Mouse (Mus musculus): Measurements from ENCODE around the gene Serhl. TPM values are rescaled to one million over a fixed set of nuclear protein-coding genes. Genes with fewer than 3 reads are reported as not detected.

Gene Serhl
- total and polyA plus RNA-seq, 3 experiments: 52.0 to 123 (median 59.5) TPM

GRCm38 (mm10) chr15:83088495-83089428, 544 bp upstream of the Serhl start:
- H3K4me3 ChIP-seq (replicated peaks in 1 of 3; ENCODE audit: low read depth in 2 of 3, low read length in 2 of 3, poor library complexity in 1 of 3): peak overlapping the region in 1 of 3 experiments; percentile 9
- H3K27ac ChIP-seq (ENCODE audit: insufficient read depth, low read depth): no peak overlapping the region
- dilution Hi-C loops (cut with MboI; ENCODE audit: extremely low pct_ligation_motif_present, extremely low pct_unique_long_range_greater_than_20kb, low sequenced_read_pairs): no loop called here
- H3K4me2 ChIP-seq (ENCODE audit: insufficient read depth, low read depth, poor library complexity, severe bottlenecking): peak overlapping the region; percentile 75; the same call in 1 of the 2 replicates
- in situ Hi-C loops (cut with MboI; ENCODE audit: low pct_ligation_motif_present, low pct_unique_long_range_greater_than_20kb, low sequenced_read_pairs): loop anchor here (25.0 kb wide), 1 partner anchor 826 kb away; the partner anchor contains the start of genes 1500009C09Rik and Sept3
- H3K4me1 ChIP-seq (ENCODE audit: control insufficient read depth in 1 of 2, insufficient read depth in 2 of 2): peaks cover 12 to 49% of the 10 kb centered on the region in 2 experiments
- 0 out of 2 replicates have a peak overlapping the region, but pooled peaks have one; percentile 16 for H3K9ac ChIP-seq (ENCODE audit: insufficient read depth, low read depth)
- H3K27me3 ChIP-seq (replicated peaks): no peaks in the 10 kb centered on the region
- no peaks in the 10 kb centered on the region for H3K9me3 ChIP-seq (replicated peaks; ENCODE audit: low read length)
- no peak for TF ChIP-seq ELF1 (IDR thresholded peaks at IDR 0.05; ENCODE audit: low read depth, low read length)
- peak; percentile 49 for TF ChIP-seq ETS1 (conservative IDR thresholded peaks at IDR 0.05; ENCODE audit: low read depth, low read length)
- peak; percentile 66 for TF ChIP-seq ZNF384 (IDR thresholded peaks at IDR 0.05; ENCODE audit: low read depth, low read length)
- peak; percentile 65; the same call in 1 of the 2 replicates for TF ChIP-seq MEF2A (IDR thresholded peaks at IDR 0.05; ENCODE audit: borderline replicate concordance, low read depth, low read length)
- TF ChIP-seq MAZ (IDR thresholded peaks at IDR 0.05; ENCODE audit: low read depth, low read length): peak; percentile 30; the same call in 1 of the 2 replicates
- TF ChIP-seq BHLHE40 (IDR thresholded peaks at IDR 0.05; ENCODE audit: low read depth, low read length): 0 out of 2 replicates have a peak, but pooled peaks have one; percentile 28
- no peak for TF ChIP-seq RCOR1 (conservative IDR thresholded peaks at IDR 0.05; ENCODE audit: low read depth, low read length)
- H3K79me2 ChIP-seq (replicated peaks; ENCODE audit: control insufficient read depth, extremely low read depth, insufficient read depth, poor library complexity, severe bottlenecking): no peaks in the 10 kb centered on the region
- no peaks in the 10 kb centered on the region for H3K36me3 ChIP-seq (replicated peaks in 1 of 2; ENCODE audit: control insufficient read depth in 1 of 2, insufficient read depth in 1 of 2, low read length in 1 of 2)
- peak; percentile 70 for DNase-seq (ENCODE audit: extremely low read depth)

- DNase-seq (ENCODE audit: extremely low read depth): no peak
- dilution Hi-C loops (cut with MboI; ENCODE audit: extremely low pct_ligation_motif_present, extremely low pct_unique_long_range_greater_than_20kb, low sequenced_read_pairs): no loop called here
- H3K36me3 ChIP-seq (replicated peaks in 1 of 2; ENCODE audit: control insufficient read depth in 1 of 2, insufficient read depth in 1 of 2, low read length in 1 of 2): no peaks in the 10 kb centered on the region
- H3K4me1 ChIP-seq (ENCODE audit: control insufficient read depth in 1 of 2, insufficient read depth in 2 of 2): peaks cover 4 to 44% of the 10 kb centered on the region in 2 experiments; a peak in 2 of 4 replicates
- H3K79me2 ChIP-seq (replicated peaks; ENCODE audit: control insufficient read depth, extremely low read depth, insufficient read depth, poor library complexity, severe bottlenecking): no peaks in the 10 kb centered on the region
- no peaks in the 10 kb centered on the region for H3K27me3 ChIP-seq (replicated peaks)
- no peak overlapping the region for H3K4me3 ChIP-seq (replicated peaks in 1 of 3; ENCODE audit: low read depth in 2 of 3, low read length in 2 of 3, poor library complexity in 1 of 3)
- no peak overlapping the region for H3K27ac ChIP-seq (ENCODE audit: insufficient read depth, low read depth)
- H3K4me2 ChIP-seq (ENCODE audit: insufficient read depth, low read depth, poor library complexity, severe bottlenecking): no peak overlapping the region
- H3K9me3 ChIP-seq (replicated peaks; ENCODE audit: low read length): no peaks in the 10 kb centered on the region
- no peak overlapping the region for H3K9ac ChIP-seq (ENCODE audit: insufficient read depth, low read depth)
- no peak for TF ChIP-seq RCOR1 (conservative IDR thresholded peaks at IDR 0.05; ENCODE audit: low read depth, low read length)
- TF ChIP-seq PAX5 (IDR thresholded peaks at IDR 0.05; ENCODE audit: low read length): no peak
- no peak for TF ChIP-seq POLR2AphosphoS2 (IDR thresholded peaks at IDR 0.05; ENCODE audit: low read depth, low read length)
- no peak for TF ChIP-seq MXI1 (IDR thresholded peaks at IDR 0.05; ENCODE audit: low read depth, low read length)
- TF ChIP-seq MAX (IDR thresholded peaks at IDR 0.05; ENCODE audit: low read length): no peak
- TF ChIP-seq SIN3A (IDR thresholded peaks at IDR 0.05; ENCODE audit: low read length): no peak
- in situ Hi-C loops (cut with MboI; ENCODE audit: low pct_ligation_motif_present, low pct_unique_long_range_greater_than_20kb, low sequenced_read_pairs): loop anchor here (25.0 kb wide), 1 partner anchor 829 kb away; the partner anchor contains the start of genes 1500009C09Rik and Sept3
These were observed 1.6 kb downstream of the Serhl start for GRCm38 (mm10) chr15:83090874-83091273.

All from CH12.LX (cell line).